Mouse (Mus musculus) MEL (cell line): ENCODE measurements around the gene Arnt2.

Source experiments
- CTCF ChIP-seq, 3 experiments: IDR thresholded peaks in 2 of 3; conservative IDR thresholded peaks in 1 of 3; 2 replicates each; pipeline ENCODE4 v1.5.1; 2011 to 2012; ENCODE audit warnings: low read length in 3 of 3, low read depth in 2 of 3, mild to moderate bottlenecking in 2 of 3, improper control_type of control experiment in 1 of 3, inconsistent platforms in 1 of 3, mixed read lengths in 1 of 3, moderate library complexity in 1 of 3; ENCODE audit not compliant: control insufficient read depth in 1 of 3, insufficient read depth in 1 of 3, poor library complexity in 1 of 3, severe bottlenecking in 1 of 3
- EP300 ChIP-seq, 2 experiments: IDR thresholded peaks; 2 replicates each; pipeline ENCODE4 v1.6.1; 2011; ENCODE audit warnings: improper control_type of control experiment in 2 of 2, low read length in 2 of 2, low read depth in 1 of 2, mild to moderate bottlenecking in 1 of 2
- HCFC1 ChIP-seq: IDR thresholded peaks from 2 replicates; pipeline ENCODE4 v1.6.1; 2012; ENCODE audit warnings: low read depth, mild to moderate bottlenecking, inconsistent platforms, low read length, improper control_type of control experiment, moderate library complexity
- MAX ChIP-seq: IDR thresholded peaks from 2 replicates; pipeline ENCODE4 v1.6.1; 2011; ENCODE audit warnings: low read length, improper control_type of control experiment
- POLR2A ChIP-seq, 2 experiments: IDR thresholded peaks; 2 replicates each; pipeline ENCODE4 v1.6.1; 2011 to 2012; ENCODE audit warnings: low read length in 2 of 2, mild to moderate bottlenecking in 2 of 2, control low read depth in 1 of 2, improper control_type of control experiment in 1 of 2, low read depth in 1 of 2, moderate library complexity in 1 of 2; ENCODE audit not compliant: control insufficient read depth in 1 of 2, insufficient read depth in 1 of 2, poor library complexity in 1 of 2
- POLR2AphosphoS2 ChIP-seq: IDR thresholded peaks from 2 replicates; pipeline ENCODE4 v1.6.1; 2011; ENCODE audit warnings: low read length, improper control_type of control experiment
- ZMIZ1 ChIP-seq: IDR thresholded peaks from 2 replicates; pipeline ENCODE4 v1.6.1; 2012; ENCODE audit warnings: low read depth, mild to moderate bottlenecking, inconsistent platforms, low read length, improper control_type of control experiment, moderate library complexity
- ZNF384 ChIP-seq: IDR thresholded peaks from 2 replicates; pipeline ENCODE4 v1.6.1; 2012; ENCODE audit warnings: low read depth, mild to moderate bottlenecking, inconsistent platforms, low read length, improper control_type of control experiment

DNA sequence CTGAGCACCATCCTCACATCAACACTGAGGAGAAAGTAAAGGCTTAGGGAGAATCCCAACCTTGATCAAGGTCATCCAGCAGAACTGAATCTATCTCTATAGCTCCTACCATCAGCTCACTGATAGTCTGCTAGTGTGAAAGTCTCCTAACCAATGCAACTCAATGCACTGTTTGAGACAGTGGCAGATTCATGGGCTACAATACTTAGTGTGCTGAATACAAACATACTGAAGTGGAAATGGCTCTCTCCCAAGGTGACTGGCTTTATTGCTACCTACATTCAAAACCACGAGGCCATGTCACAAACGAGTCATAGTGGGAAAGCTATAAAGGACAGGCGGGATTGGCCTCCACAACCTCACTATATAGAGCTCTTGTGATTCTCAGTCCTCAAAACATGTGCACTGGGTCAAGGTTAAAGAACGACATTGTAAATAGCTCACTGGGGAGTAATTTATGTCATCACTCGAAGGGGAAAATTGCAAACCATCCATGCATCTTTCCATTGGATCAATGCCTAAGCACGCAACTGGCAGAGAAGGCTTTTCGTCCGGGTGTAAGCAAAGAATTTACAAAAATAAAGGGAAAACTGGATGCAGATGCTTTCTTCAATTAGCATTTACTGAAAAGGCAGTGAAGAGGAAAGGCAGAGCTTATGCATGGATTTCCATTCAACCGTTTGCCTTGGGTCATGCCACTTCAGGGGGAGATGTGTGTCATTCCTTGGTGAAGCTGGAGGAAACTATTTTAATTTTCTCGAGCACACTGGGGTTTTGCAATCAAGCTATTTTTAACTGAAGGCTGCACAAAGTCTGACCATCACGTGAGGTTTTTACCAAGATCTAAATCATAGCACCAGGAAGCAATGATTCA, 77.4 kb downstream of the Arnt2 start:
- TF ChIP-seq CTCF (IDR thresholded peaks at IDR 0.05 in 2 of 3, conservative IDR thresholded peaks at IDR 0.05 in 1 of 3; ENCODE audit: control insufficient read depth in 1 of 3, insufficient read depth in 1 of 3, low read depth in 2 of 3, low read length in 3 of 3, poor library complexity in 1 of 3, severe bottlenecking in 1 of 3) (no peak), ZMIZ1 (no peak), EP300 (IDR thresholded peaks at IDR 0.05; ENCODE audit: low read depth in 1 of 2, low read length in 2 of 2) (no peak), POLR2A (IDR thresholded peaks at IDR 0.05; ENCODE audit: control insufficient read depth in 1 of 2, insufficient read depth in 1 of 2, low read depth in 1 of 2, low read length in 2 of 2, poor library complexity in 1 of 2) (no peak), HCFC1 (no peak), MAX (no peak), POLR2AphosphoS2 (no peak), ZNF384 (no peak)
